Comparison of ENCODE assay signal across 8 mouse cellular contexts in genomic region chr15:12577054-12577696, GRCm38 (mm10).
DNase-seq lines count a peak whose midpoint lies in the region; ATAC-seq and TF ChIP-seq lines count a peak whose summit lies in the region.

No protein-coding gene starts in this region.

- H3K9me3 ChIP-seq in heart, embryonic 10.5 days, result no peaks in the 10 kb centered on the region
- H3K9me3 ChIP-seq in limb, embryonic 10.5 days (replicated peaks), result no peaks in the 10 kb centered on the region
- H3K9me3 ChIP-seq in midbrain, embryonic 13.5 days, result no peaks in the 10 kb centered on the region

- 28% methylated on average over 11 of the region's 11 CpGs for WGBS in heart, embryonic 10.5 days
- 51% methylated on average over 11 of the region's 11 CpGs for WGBS in limb, embryonic 10.5 days
- 13% methylated on average over 11 of the region's 11 CpGs for WGBS in midbrain, embryonic 13.5 days

- DNase-seq in 416B (ENCODE audit: low read depth), result peak; percentile 83
- DNase-seq in Patski (ENCODE audit: low read depth, low spot score), result no peak
- DNase-seq in embryo, embryonic 11.5 days (ENCODE audit: low read depth, low spot score), result peak; percentile 19
- DNase-seq in heart, embryonic 10.5 days (ENCODE audit: low spot score), result no peak
- DNase-seq in kidney, adult 18-20 months, result peak; percentile 53
- DNase-seq in limb, embryonic 10.5 days (ENCODE audit: low spot score), result peak; percentile 40
- DNase-seq in thymus, postnatal 36 days, result peak; percentile 16 to 22

- H3K36me3 ChIP-seq in heart, embryonic 10.5 days, result no peaks in the 10 kb centered on the region
- H3K36me3 ChIP-seq in limb, embryonic 10.5 days, result no peaks in the 10 kb centered on the region
- H3K36me3 ChIP-seq in midbrain, embryonic 13.5 days, result no peaks in the 10 kb centered on the region

- peak; percentile 80 for TF ChIP-seq CTCF in Patski (IDR thresholded peaks at IDR 0.05)

- peak overlapping the region; percentile 44; the same call in 1 of the 2 replicates for H3K27ac ChIP-seq in heart, embryonic 10.5 days
- peak overlapping the region; percentile 37; the same call in 1 of the 2 replicates for H3K27ac ChIP-seq in limb, embryonic 10.5 days
- 0 out of 2 replicates have a peak overlapping the region, but pooled peaks have one; percentile 2 for H3K27ac ChIP-seq in midbrain, embryonic 13.5 days

- H3K4me1 ChIP-seq in heart, embryonic 10.5 days, result peaks cover 9% of the 10 kb centered on the region
- peaks cover 12% of the 10 kb centered on the region; the same call in 1 of the 2 replicates for H3K4me1 ChIP-seq in limb, embryonic 10.5 days
- H3K4me1 ChIP-seq in midbrain, embryonic 13.5 days (replicated peaks), result peaks cover 11% of the 10 kb centered on the region

- H3K4me3 ChIP-seq in heart, embryonic 10.5 days, result no peak overlapping the region
- H3K4me3 ChIP-seq in limb, embryonic 10.5 days, result no peak overlapping the region
- H3K4me3 ChIP-seq in midbrain, embryonic 13.5 days (replicated peaks), result no peak overlapping the region

- no peak for ATAC-seq in Patski
- peak; percentile 88 for ATAC-seq in midbrain, embryonic 13.5 days

- in situ Hi-C loops in Patski (cut with MboI; ENCODE audit: low pct_unique_long_range_greater_than_20kb), result no loop called here

- no peak overlapping the region for H3K9ac ChIP-seq in midbrain, embryonic 13.5 days (replicated peaks)

- POLR2A ChIA-PET in Patski (lab: Charles Lee), result interaction anchor here (1.0 to 1.5 kb wide), 2 partner anchors 10 to 206 kb away, joined by 3 to 4 read pairs; no protein-coding TSS in a partner anchor

- H3K4me2 ChIP-seq in midbrain, embryonic 13.5 days (replicated peaks), result peak overlapping the region; percentile 42

- H3K27me3 ChIP-seq in Patski, result no peaks in the 10 kb centered on the region
- H3K27me3 ChIP-seq in heart, embryonic 10.5 days (ENCODE audit: insufficient read depth, poor library complexity, severe bottlenecking), result no peaks in the 10 kb centered on the region
- no peaks in the 10 kb centered on the region for H3K27me3 ChIP-seq in limb, embryonic 10.5 days (ENCODE audit: low read depth, poor library complexity, severe bottlenecking)
- no peaks in the 10 kb centered on the region for H3K27me3 ChIP-seq in midbrain, embryonic 13.5 days

- CTCF ChIA-PET in Patski (lab: Charles Lee), result interaction anchor here (0.7 to 6.9 kb wide), 15 partner anchors 9 to 277 kb away, joined by 3 to 50 read pairs (median 5); no protein-coding TSS in a partner anchor

Comparison
In these comparisons a context has a peak if more than half of its experiments do, and no peak if none do; other contexts are left out.
1. DNase-seq: peak in 416B (single experiment), embryo, embryonic 11.5 days (single experiment), kidney, adult 18-20 months (single experiment), limb, embryonic 10.5 days (single experiment) and thymus, postnatal 36 days (2 of 2); none in Patski (single experiment) and heart, embryonic 10.5 days (single experiment).
2. Peak in every context shown above with its lines, with median percentiles within 50 percentile points of each other: H3K27ac ChIP-seq.